Mouse (Mus musculus): ENCODE measurements around the gene Gm973. TPM values are rescaled to one million over a fixed set of nuclear protein-coding genes. Genes with fewer than 3 reads are reported as not detected.

The Gm973 gene
- polyA plus RNA-seq, 1 experiment, result not detected

DNA sequence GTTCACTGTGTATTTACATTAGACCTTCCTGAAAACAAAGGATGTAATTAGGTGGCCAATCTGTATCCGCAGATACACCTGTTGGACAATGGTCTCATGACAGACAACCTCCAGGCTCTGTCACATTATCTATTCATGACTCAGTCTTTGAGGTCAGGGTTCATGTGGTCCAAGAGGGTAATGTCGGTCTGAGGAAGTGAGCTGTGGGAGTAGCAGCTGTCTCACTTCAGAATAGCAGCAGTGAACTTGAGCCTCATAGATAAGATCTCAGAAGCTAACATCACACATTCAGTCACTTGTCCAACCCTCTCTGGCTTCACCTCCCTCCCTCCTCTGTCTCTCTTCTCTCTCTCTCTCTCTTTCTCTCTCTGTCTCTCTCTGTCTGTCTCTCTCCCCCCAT lies 40.4 kb upstream of the Gm973 start:
- Histone ChIP-seq H3K79me2 (ENCODE audit: control insufficient read depth, insufficient read depth) (no peaks in the 10 kb centered on the region), H3K27me3 (ENCODE audit: control insufficient read depth, insufficient read depth, insufficient read length) (no peaks in the 10 kb centered on the region), H3K36me3 (ENCODE audit: control insufficient read depth, insufficient read depth) (no peaks in the 10 kb centered on the region), H3K4me3 (ENCODE audit: insufficient read depth, poor library complexity, severe bottlenecking) (no peak overlapping the region), H3K79me3 (ENCODE audit: low read depth) (no peaks in the 10 kb centered on the region), H3ac (ENCODE audit: control insufficient read depth, insufficient read length, low read depth) (no peak overlapping the region)
- peak; percentile 98 for TF ChIP-seq MYOD1 (IDR thresholded peaks at IDR 0.05; ENCODE audit: control insufficient read depth, insufficient read length, low read depth)
- TF ChIP-seq FOSL1 (IDR thresholded peaks at IDR 0.05; ENCODE audit: insufficient read depth, low read length, poor library complexity, severe bottlenecking), result no peak
- TF ChIP-seq USF1 (IDR thresholded peaks at IDR 0.05; ENCODE audit: low read depth), result peak; percentile 41

DNA sequence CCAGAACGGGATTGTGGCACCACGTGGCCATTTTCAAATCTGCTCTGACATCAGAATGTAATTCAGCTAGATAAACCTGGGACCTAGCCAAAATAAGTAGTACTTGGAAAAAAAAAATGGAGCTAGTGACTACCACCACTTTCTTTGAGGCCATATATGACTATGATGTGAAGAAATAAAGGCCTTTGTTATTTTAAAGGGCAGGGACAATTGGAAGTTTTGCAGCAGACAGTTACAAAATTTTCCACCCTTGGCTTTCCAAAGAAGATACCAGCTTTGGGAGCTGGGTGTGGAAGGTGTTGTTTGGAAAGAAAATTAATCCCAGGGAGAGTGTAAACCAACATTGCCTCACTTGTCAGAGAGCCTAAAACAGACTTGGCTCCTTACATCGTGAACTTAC lies 37.2 kb upstream of the Gm973 start:
- TF ChIP-seq MAX (IDR thresholded peaks at IDR 0.05), result no peak
- TF ChIP-seq USF1 (IDR thresholded peaks at IDR 0.05; ENCODE audit: low read depth), result peak; percentile 55
- peaks cover 2% of the 10 kb centered on the region for H3K36me3 ChIP-seq (ENCODE audit: control insufficient read depth, insufficient read depth)
- no peaks in the 10 kb centered on the region for H3K27me3 ChIP-seq (ENCODE audit: control insufficient read depth, insufficient read depth, insufficient read length)
- no peak overlapping the region for H3ac ChIP-seq (ENCODE audit: control insufficient read depth, insufficient read length, low read depth)
- H3K79me3 ChIP-seq (ENCODE audit: low read depth), result peaks cover 13% of the 10 kb centered on the region
- no peak overlapping the region for H3K4me3 ChIP-seq (ENCODE audit: insufficient read depth, poor library complexity, severe bottlenecking)
- H3K79me2 ChIP-seq (ENCODE audit: control insufficient read depth, insufficient read depth), result peaks cover 19% of the 10 kb centered on the region

DNA sequence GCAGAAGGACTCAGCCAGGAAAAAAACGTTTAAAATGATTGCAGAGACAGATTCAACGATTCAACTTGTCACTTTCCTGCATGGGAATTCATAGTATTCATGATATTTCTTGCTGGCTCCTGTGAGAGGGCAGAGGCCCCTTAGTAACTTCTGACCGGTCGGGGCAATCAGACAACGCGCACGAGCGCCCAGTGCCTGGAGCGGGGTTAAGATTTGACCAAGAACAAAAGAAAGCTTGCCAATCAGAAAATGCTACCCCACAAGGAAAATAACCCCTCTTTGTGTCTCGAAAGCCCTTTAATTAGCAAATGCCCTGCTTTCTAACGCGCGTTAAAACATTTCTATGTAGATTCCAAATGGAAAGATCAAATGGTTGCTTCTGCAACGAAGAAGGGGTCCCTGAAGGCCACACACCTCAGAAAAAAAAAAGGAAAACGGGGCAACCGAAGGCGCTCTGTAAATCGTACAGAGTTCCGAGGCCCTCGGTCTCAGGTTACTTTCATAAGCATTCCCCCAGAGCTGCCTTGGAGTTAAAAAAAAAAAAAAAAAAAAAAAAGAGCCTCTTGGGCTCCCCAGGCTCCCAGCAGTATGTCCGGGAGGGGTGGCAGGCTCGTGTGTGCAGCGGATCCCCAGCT lies 35.1 kb upstream of the Gm973 start:
- H3K4me3 ChIP-seq (ENCODE audit: insufficient read depth, poor library complexity, severe bottlenecking), result peak overlapping the region; percentile 60
- TF ChIP-seq MYOD1 (IDR thresholded peaks at IDR 0.05; ENCODE audit: control insufficient read depth, insufficient read length, low read depth), result no peak
- TF ChIP-seq MAX (IDR thresholded peaks at IDR 0.05), result no peak
- TF ChIP-seq CEBPB (IDR thresholded peaks at IDR 0.05; ENCODE audit: low read depth), result no peak
- TF ChIP-seq CTCF (IDR thresholded peaks at IDR 0.05; ENCODE audit: control insufficient read depth, insufficient read depth, insufficient read length), result no peak
- TF ChIP-seq MYOG (IDR thresholded peaks at IDR 0.05; ENCODE audit: control insufficient read depth, extremely low read depth, insufficient read length), result no peak
- no peak for TF ChIP-seq USF1 (IDR thresholded peaks at IDR 0.05; ENCODE audit: low read depth)
- TF ChIP-seq FOSL1 (IDR thresholded peaks at IDR 0.05; ENCODE audit: insufficient read depth, low read length, poor library complexity, severe bottlenecking), result no peak
- H3K79me2 ChIP-seq (ENCODE audit: control insufficient read depth, insufficient read depth), result peaks cover 39% of the 10 kb centered on the region
- H3K36me3 ChIP-seq (ENCODE audit: control insufficient read depth, insufficient read depth), result peaks cover 16% of the 10 kb centered on the region
- peaks cover 31% of the 10 kb centered on the region for H3K79me3 ChIP-seq (ENCODE audit: low read depth)
- H3K27me3 ChIP-seq (ENCODE audit: control insufficient read depth, insufficient read depth, insufficient read length), result no peaks in the 10 kb centered on the region
- peak overlapping the region; percentile 37 for H3ac ChIP-seq (ENCODE audit: control insufficient read depth, insufficient read length, low read depth)

DNA sequence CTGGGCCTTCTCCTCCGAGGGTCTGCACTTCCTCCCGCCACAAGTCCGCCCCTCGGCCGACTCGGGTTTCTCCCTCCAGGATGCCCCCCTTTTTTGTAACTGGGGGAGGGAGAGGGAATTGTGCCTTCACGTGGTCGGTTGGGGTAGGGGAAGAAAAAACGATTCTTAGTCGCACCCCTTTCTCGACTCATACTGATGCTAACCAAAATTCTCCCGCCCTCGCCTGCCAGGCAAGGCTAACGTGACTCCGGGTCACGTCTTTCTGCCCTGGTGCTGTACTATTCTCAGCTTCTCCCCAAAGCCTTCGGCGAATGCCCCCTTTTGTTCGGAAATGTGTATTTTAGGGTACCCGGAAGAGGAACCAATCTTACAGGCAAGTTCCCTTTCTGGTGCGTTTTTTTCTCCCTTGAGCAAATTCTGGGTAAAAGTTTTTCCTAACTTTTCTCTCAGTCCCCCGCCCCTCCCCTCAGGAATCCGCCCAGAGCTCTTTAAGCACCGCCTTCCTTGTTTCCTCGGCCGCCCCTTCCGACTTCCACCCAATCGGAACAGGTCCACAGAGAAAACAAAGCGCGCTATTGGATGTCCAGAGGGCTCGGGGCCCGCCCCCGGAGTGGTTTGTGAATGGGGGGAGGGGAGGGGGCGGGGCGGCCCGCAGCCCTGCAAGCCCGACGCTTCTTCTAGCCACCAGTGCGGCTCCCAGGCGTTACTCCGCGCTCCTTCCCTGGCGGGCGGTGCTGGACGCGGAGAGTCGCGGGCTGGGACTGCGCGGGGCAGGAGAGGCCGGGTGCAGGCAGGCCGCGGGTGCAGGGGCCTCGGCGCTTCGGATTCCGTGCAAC lies 34.4 kb upstream of the Gm973 start:
- Histone ChIP-seq H3K79me3 (ENCODE audit: low read depth) (peaks cover 37% of the 10 kb centered on the region), H3K79me2 (ENCODE audit: control insufficient read depth, insufficient read depth) (peaks cover 47% of the 10 kb centered on the region), H3K4me3 (ENCODE audit: insufficient read depth, poor library complexity, severe bottlenecking) (peak overlapping the region; percentile 60), H3K27me3 (ENCODE audit: control insufficient read depth, insufficient read depth, insufficient read length) (no peaks in the 10 kb centered on the region), H3K36me3 (ENCODE audit: control insufficient read depth, insufficient read depth) (peaks cover 22% of the 10 kb centered on the region), H3ac (ENCODE audit: control insufficient read depth, insufficient read length, low read depth) (peak overlapping the region; percentile 78)
- TF ChIP-seq USF1 (IDR thresholded peaks at IDR 0.05; ENCODE audit: low read depth), result peak; percentile 68
- no peak for TF ChIP-seq FOSL1 (IDR thresholded peaks at IDR 0.05; ENCODE audit: insufficient read depth, low read length, poor library complexity, severe bottlenecking)
- no peak for TF ChIP-seq MYOD1 (IDR thresholded peaks at IDR 0.05; ENCODE audit: control insufficient read depth, insufficient read length, low read depth)
- no peak for TF ChIP-seq CTCF (IDR thresholded peaks at IDR 0.05; ENCODE audit: control insufficient read depth, insufficient read depth, insufficient read length)
- no peak for TF ChIP-seq MYOG (IDR thresholded peaks at IDR 0.05; ENCODE audit: control insufficient read depth, extremely low read depth, insufficient read length)
- TF ChIP-seq MAX (IDR thresholded peaks at IDR 0.05), result peak; percentile 45
- no peak for TF ChIP-seq CEBPB (IDR thresholded peaks at IDR 0.05; ENCODE audit: low read depth)

- H3K27me3 ChIP-seq (ENCODE audit: control insufficient read depth, insufficient read depth, insufficient read length), result no peaks in the 10 kb centered on the region
- H3K79me3 ChIP-seq (ENCODE audit: low read depth), result peaks cover 40% of the 10 kb centered on the region
- peaks cover 53% of the 10 kb centered on the region for H3K79me2 ChIP-seq (ENCODE audit: control insufficient read depth, insufficient read depth)
- peak within 1 kb of the TSS; percentile 60 for H3K4me3 ChIP-seq (ENCODE audit: insufficient read depth, poor library complexity, severe bottlenecking)
- H3K36me3 ChIP-seq (ENCODE audit: control insufficient read depth, insufficient read depth), result peaks cover 28% of the 10 kb centered on the region
- TF ChIP-seq CEBPB (IDR thresholded peaks at IDR 0.05; ENCODE audit: low read depth) (no peak), MYOD1 (IDR thresholded peaks at IDR 0.05; ENCODE audit: control insufficient read depth, insufficient read length, low read depth) (no peak), MYOG (IDR thresholded peaks at IDR 0.05; ENCODE audit: control insufficient read depth, extremely low read depth, insufficient read length) (no peak), MAX (IDR thresholded peaks at IDR 0.05) (no peak), USF1 (IDR thresholded peaks at IDR 0.05; ENCODE audit: low read depth) (no peak)
- peak within 1 kb of the TSS; percentile 78 for H3ac ChIP-seq (ENCODE audit: control insufficient read depth, insufficient read length, low read depth)
These were observed 33.8 kb upstream of the Gm973 start, which contains the start of gene Fzd7 for GRCm38 (mm10) chr1:59482331-59482695. Gene Fzd7 (plus strand): TSS chr1:59482424.

Measured in C2C12 (cell line).